Mouse (Mus musculus): Measurements from ENCODE around the gene Gm14862.
"Not testable (repeated sequence)": the region's sequence is repeated elsewhere in the genome, so short reads cannot be mapped to it uniquely, and the experiment has no call there.

Gm14862 gene

GRCm38 (mm10) chrX:9256766-9257165 lies at the start of gene Gm14862:
Gene Gm14862 (minus strand): TSS chrX:9256899.
- no peak for DNase-seq

GRCm38 (mm10) chrX:9303455-9303854 lies 46.8 kb upstream of the Gm14862 start:
- no peak for DNase-seq

GRCm38 (mm10) chrX:9302791-9303190 lies 46.1 kb upstream of the Gm14862 start:
- DNase-seq, result no peak

GRCm38 (mm10) chrX:9298413-9298864 lies 41.7 kb upstream of the Gm14862 start:
- DNase-seq, result no peak

GRCm38 (mm10) chrX:9293140-9293829 lies 36.6 kb upstream of the Gm14862 start:
- DNase-seq, result not testable (repeated sequence)

GRCm38 (mm10) chrX:9283464-9283863 lies 26.8 kb upstream of the Gm14862 start, which contains the start of gene H2al1m:
Gene H2al1m (plus strand): TSS chrX:9283764.
- not testable (repeated sequence) for DNase-seq

GRCm38 (mm10) chrX:9274321-9274720 lies 17.6 kb upstream of the Gm14862 start:
- DNase-seq, result no peak

- no peak for DNase-seq
Measured at GRCm38 (mm10) chrX:9273377-9274002, 16.8 kb upstream of the Gm14862 start.

GRCm38 (mm10) chrX:9272460-9273361 lies 16.0 kb upstream of the Gm14862 start, which contains the start of gene Xk:
Gene Xk (plus strand): TSS chrX:9272756.
- peak; percentile 10 to 23 for DNase-seq

GRCm38 (mm10) chrX:9271947-9272459 lies 15.3 kb upstream of the Gm14862 start:
- no peak for DNase-seq

GRCm38 (mm10) chrX:9271112-9271511 lies 14.4 kb upstream of the Gm14862 start:
- no peak for DNase-seq

GRCm38 (mm10) chrX:9259267-9259666 lies 2.6 kb upstream of the Gm14862 start:
- no peak for DNase-seq

GRCm38 (mm10) chrX:9257831-9258230 lies 1.1 kb upstream of the Gm14862 start:
- no peak for DNase-seq

- no peak for DNase-seq
Measured at GRCm38 (mm10) chrX:9254901-9255300, 1.8 kb downstream of the Gm14862 start.

GRCm38 (mm10) chrX:9253990-9254389 lies 2.7 kb downstream of the Gm14862 start:
- no peak for DNase-seq

- no peak for DNase-seq
Measured at GRCm38 (mm10) chrX:9248911-9249310, 7.8 kb downstream of the Gm14862 start.

GRCm38 (mm10) chrX:9244603-9245336 lies 11.9 kb downstream of the Gm14862 start:
- no peak for DNase-seq

GRCm38 (mm10) chrX:9243381-9243864 lies 13.3 kb downstream of the Gm14862 start:
- DNase-seq, result peak in 1 of 2 experiments; percentile 9

GRCm38 (mm10) chrX:9240737-9241591 lies 15.7 kb downstream of the Gm14862 start:
- DNase-seq, result no peak

GRCm38 (mm10) chrX:9227105-9227504 lies 29.6 kb downstream of the Gm14862 start:
- no peak for DNase-seq

All from kidney, adult 8-10 months (tissue).